Mouse (Mus musculus) liver, adult 2 months (tissue): ENCODE measurements at regions not wholly inside any gene's neighbourhood (a gene's known extent, or its start where the extent isn't known, plus 50 kb on each side); places are given as distances from the start of the nearest gene placed in this dataset.

Experiments used
- DNase-seq: peaks from one replicate; pipeline ENCODE4 v3.0.0-alpha.2; 2011; ENCODE audit warnings: low read depth, low spot score; ENCODE audit errors: extremely low read depth
- H3K27ac ChIP-seq: fragments of 200-500 bp; replicated peaks from 2 replicates; pipeline ENCODE4 v1.5.1; 2012; ENCODE audit warnings: low read depth, mild to moderate bottlenecking, control low read depth, inconsistent platforms, low read length; ENCODE audit not compliant: insufficient read depth
- H3K27me3 ChIP-seq: fragments of 200-500 bp; 2 replicates; pipeline ENCODE4 v1.6.1; 2012; ENCODE audit warnings: mild to moderate bottlenecking, moderate library complexity, low read length, inconsistent platforms; ENCODE audit not compliant: control insufficient read depth, insufficient read depth
- H3K36me3 ChIP-seq: fragments of 200-500 bp; 2 replicates; pipeline ENCODE4 v1.6.1; 2012; ENCODE audit warnings: low read length, inconsistent platforms; ENCODE audit not compliant: control insufficient read depth, insufficient read depth
- H3K4me1 ChIP-seq: fragments of 200-500 bp; 2 replicates; pipeline ENCODE4 v1.6.1; 2011; ENCODE audit warnings: low read length; ENCODE audit not compliant: control insufficient read depth, insufficient read depth
- H3K4me3 ChIP-seq: fragments of 200-500 bp; 2 replicates; pipeline ENCODE4 v1.5.1; 2011; ENCODE audit warnings: low read depth, mild to moderate bottlenecking, control low read depth, low read length, moderate library complexity; ENCODE audit not compliant: insufficient read depth
- H3K79me2 ChIP-seq: fragments of 200-500 bp; 2 replicates; pipeline ENCODE4 v1.6.1; 2012; ENCODE audit warnings: inconsistent platforms, mild to moderate bottlenecking, low read length, moderate library complexity; ENCODE audit not compliant: control insufficient read depth, insufficient read depth
- H3K9ac ChIP-seq: fragments of 200-500 bp; 2 replicates; pipeline ENCODE4 v1.6.1; 2012; ENCODE audit warnings: low read depth, mild to moderate bottlenecking, control low read depth, inconsistent platforms, low read length
- CTCF ChIP-seq: fragments of 200-500 bp; IDR thresholded peaks from 2 replicates; pipeline ENCODE4 v1.5.1; 2011; ENCODE audit warnings: low read depth, low read length, control low read depth
- POLR2A ChIP-seq: fragments of 200-500 bp; IDR thresholded peaks from 2 replicates; pipeline ENCODE4 v1.6.1; 2011; ENCODE audit warnings: low read length, control low read depth; ENCODE audit not compliant: insufficient read depth; ENCODE audit errors: extremely low read depth
- WGBS: fragments of 180-500 bp; shearing (Covaris S2); methylation state at CpG from one replicate; pipeline ENCODE4 v1.1.7; 2018; 5-methylcytosine and 5-hydroxymethylcytosine counted together

DNA sequence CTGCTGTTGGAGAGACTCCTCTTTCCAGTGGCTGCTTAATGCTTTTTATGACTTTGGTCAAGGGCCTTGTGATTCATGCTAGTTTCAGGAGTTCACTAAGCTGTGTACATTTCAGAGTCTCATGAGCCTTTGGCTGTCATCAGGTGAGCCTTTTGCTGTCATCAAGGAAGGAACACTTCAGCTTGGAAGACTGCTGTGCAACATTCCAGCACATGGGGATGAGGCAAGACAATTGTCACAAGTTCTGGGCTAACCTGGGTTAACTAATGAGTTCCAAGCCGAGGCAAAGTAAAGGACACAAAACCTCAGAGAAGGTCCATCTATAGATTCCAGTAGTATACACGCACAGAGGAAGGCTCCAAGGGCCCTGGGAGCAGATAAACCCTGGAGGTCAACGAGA lies 124.8 kb upstream of the Eef2kmt start:
- 66% methylated on average over 3 of the region's 3 CpGs for WGBS
- no peak for TF ChIP-seq POLR2A
- no peak for TF ChIP-seq CTCF
- Histone ChIP-seq H3K4me1 (no peaks in the 10 kb centered on the region), H3K36me3 (no peaks in the 10 kb centered on the region), H3K27me3 (no peaks in the 10 kb centered on the region), H3K79me2 (no peaks in the 10 kb centered on the region), H3K4me3 (no peak overlapping the region), H3K9ac (no peak overlapping the region), H3K27ac (no peak overlapping the region)
- no peak for DNase-seq

DNA sequence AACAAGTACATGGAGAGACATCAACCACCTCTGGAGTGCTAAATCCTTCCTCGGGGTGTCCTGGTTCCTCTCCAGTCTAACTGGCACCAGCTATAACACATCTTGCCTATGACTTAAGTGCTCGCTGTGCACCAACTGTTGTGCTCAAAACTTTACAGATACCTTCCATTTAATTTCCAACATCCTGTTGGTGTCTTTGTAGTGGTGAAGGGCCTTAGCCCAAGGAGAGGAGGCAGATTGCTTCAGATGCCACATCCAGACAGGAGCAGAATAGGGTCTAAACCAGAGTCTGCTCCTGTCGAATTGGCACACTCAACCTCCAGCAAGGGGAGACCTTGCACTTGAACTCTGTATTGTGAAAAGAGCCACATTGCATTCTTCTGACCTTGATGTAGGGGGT lies 121.2 kb upstream of the Eef2kmt start:
- no peak for DNase-seq
- TF ChIP-seq CTCF (no peak), POLR2A (no peak)
- no peaks in the 10 kb centered on the region for H3K4me1 ChIP-seq
- no peak overlapping the region for H3K27ac ChIP-seq
- H3K4me3 ChIP-seq: no peak overlapping the region
- 92% methylated on average over 3 of the region's 3 CpGs for WGBS
- H3K27me3 ChIP-seq: no peaks in the 10 kb centered on the region
- no peaks in the 10 kb centered on the region for H3K79me2 ChIP-seq
- no peak overlapping the region for H3K9ac ChIP-seq
- H3K36me3 ChIP-seq: no peaks in the 10 kb centered on the region

DNA sequence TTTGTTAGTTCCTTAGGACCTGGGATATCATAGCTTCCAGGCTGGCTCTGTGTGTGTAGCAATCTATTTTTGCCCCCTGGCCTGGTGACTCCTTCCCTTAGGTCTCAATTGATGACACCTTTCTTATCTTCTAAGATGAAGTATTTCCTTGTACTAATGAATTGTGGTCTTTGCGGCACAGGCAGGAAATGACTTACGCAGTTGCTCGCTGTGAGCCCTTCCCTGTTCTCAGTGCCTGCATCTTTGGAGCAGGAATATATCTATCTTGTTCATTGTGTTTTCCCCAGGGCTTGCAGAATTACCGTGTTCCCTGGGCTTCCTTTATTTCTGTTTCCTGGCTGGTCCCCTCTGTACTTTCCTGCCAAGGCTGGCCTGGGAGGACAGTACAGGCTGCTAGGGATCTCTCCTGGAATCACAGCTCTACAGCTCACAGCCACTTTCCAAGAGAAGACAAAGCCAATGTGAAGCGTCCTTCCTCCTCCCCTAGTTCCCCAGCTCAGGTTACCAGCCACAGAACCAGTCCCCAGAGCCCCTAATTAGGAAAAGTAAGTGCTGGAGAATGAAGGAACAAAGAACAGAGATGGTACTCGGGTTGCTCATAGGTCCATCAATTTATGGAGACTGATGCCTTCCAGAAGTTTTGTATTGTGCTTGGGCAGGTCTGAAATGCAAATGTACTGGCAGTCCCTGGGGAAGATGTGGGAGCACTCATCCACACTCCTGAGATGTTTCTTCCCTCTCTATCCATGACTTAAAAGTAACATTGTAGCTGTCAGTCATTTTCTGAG lies 119.2 kb upstream of the Eef2kmt start:
- no peaks in the 10 kb centered on the region for H3K79me2 ChIP-seq
- DNase-seq: no peak
- no peaks in the 10 kb centered on the region for H3K4me1 ChIP-seq
- H3K36me3 ChIP-seq: no peaks in the 10 kb centered on the region
- no peaks in the 10 kb centered on the region for H3K27me3 ChIP-seq
- no peak overlapping the region for H3K9ac ChIP-seq
- 41% methylated on average over 6 of the region's 6 CpGs for WGBS
- no peak overlapping the region for H3K27ac ChIP-seq
- H3K4me3 ChIP-seq: no peak overlapping the region
- TF ChIP-seq POLR2A: no peak
- no peak for TF ChIP-seq CTCF

DNA sequence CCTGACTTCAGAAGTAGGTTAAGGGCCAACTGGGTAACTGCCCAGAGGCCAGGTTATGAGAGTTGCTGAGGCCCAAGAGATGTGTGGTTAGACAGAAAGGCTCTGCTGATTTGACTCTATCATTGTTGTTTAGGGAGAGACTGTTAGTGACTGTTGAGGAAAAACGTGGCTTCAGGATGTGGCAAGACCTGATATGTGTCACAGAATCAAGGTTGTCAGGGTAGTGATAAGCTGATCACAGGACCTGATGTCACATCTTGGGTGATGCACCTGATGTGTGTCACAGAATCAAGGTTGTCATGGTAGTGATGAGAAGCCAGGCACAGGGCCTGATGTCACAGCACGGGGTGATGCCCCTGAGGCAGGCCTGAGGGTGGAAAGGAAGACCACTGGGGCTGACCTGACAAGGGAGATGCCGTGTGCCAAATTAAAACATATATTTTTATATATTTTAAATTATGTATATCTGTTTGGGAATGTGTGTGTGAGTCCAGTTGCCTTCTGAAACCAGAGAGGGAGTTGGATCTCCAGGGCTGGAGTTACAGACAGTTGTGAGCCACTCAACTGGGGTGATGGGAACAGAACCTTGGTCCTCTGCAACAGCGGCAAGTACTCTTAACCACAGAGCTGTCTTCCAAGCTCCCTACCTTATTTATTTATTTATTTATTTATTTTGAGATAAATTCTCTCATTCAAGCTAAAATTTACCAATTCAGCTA lies 115.6 kb upstream of the Eef2kmt start:
- TF ChIP-seq POLR2A (no peak), CTCF (no peak)
- Histone ChIP-seq H3K36me3 (no peaks in the 10 kb centered on the region), H3K9ac (no peak overlapping the region), H3K27ac (no peak overlapping the region), H3K27me3 (no peaks in the 10 kb centered on the region), H3K79me2 (no peaks in the 10 kb centered on the region), H3K4me1 (no peaks in the 10 kb centered on the region), H3K4me3 (no peak overlapping the region)
- DNase-seq: no peak
- 85% methylated on average over 4 of the region's 4 CpGs for WGBS

DNA sequence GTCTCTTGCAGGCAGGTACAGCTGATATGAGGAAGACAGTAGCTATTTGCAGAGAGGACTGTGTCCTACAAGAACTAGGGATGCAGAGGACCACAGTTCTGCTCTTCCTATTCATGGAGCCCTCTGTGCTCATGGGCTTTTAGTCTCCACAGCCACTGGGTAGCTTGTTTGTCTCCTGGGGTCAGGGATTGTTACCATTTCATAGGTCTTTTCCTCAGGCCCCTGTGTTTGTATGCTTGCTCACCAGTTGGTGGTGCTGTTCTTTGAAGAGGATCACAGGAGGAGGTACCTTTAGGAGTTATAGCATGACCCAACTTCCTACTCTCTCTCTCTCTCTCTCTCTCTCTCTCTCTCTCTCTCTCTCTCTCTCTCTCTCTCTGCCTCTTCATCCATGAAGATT lies 114.7 kb upstream of the Eef2kmt start:
- no peak for DNase-seq
- Histone ChIP-seq H3K79me2 (no peaks in the 10 kb centered on the region), H3K4me3 (no peak overlapping the region), H3K36me3 (no peaks in the 10 kb centered on the region), H3K27ac (no peak overlapping the region), H3K27me3 (no peaks in the 10 kb centered on the region), H3K4me1 (no peaks in the 10 kb centered on the region), H3K9ac (no peak overlapping the region)
- TF ChIP-seq POLR2A (no peak), CTCF (no peak)
